Mouse (Mus musculus) limb, embryonic 11.5 days (tissue): Measurements from ENCODE around the gene Tek. TPM values are rescaled to one million over a fixed set of nuclear protein-coding genes. Genes with fewer than 3 reads are reported as not detected.

Experiments
- ATAC-seq: fragments of 200-750 bp; cut with Nextera tagmentation; 2 replicates; pipeline ENCODE4 v1.8.0; 2017; ENCODE audit warnings: low read depth; ENCODE audit not compliant: insufficient number of reproducible peaks, low FRiP score, low TSS enrichment
- DNase-seq: peaks from one replicate; pipeline ENCODE4 v3.0.0-alpha.2; 2015; ENCODE audit warnings: low spot score
- H3K27ac ChIP-seq: fragments of 300-500 bp; sonication (generic); replicated peaks from 2 replicates; pipeline ENCODE4 v1.5.1; 2014; ENCODE audit warnings: low read depth, mild to moderate bottlenecking, low read length
- H3K27me3 ChIP-seq: fragments of 300-500 bp; sonication (generic); 2 replicates; pipeline ENCODE4 v1.6.1; 2014; ENCODE audit warnings: mild to moderate bottlenecking, low read length, mixed read lengths; ENCODE audit not compliant: control insufficient read depth, insufficient read depth
- H3K36me3 ChIP-seq: fragments of 300-500 bp; sonication (generic); 2 replicates; pipeline ENCODE4 v1.6.1; 2014; ENCODE audit warnings: mild to moderate bottlenecking, low read length, moderate library complexity, mixed read lengths; ENCODE audit not compliant: control insufficient read depth, insufficient read depth
- H3K4me1 ChIP-seq: fragments of 300-500 bp; sonication (generic); 2 replicates; pipeline ENCODE4 v1.6.1; 2014; ENCODE audit warnings: low read length, mixed read lengths; ENCODE audit not compliant: control insufficient read depth, insufficient read depth
- H3K4me2 ChIP-seq: fragments of 300-500 bp; sonication (generic); 2 replicates; pipeline ENCODE4 v1.6.1; 2014; ENCODE audit warnings: low read depth, mild to moderate bottlenecking, moderate library complexity; ENCODE audit not compliant: severe bottlenecking
- H3K4me3 ChIP-seq: fragments of 300-500 bp; sonication (generic); 2 replicates; pipeline ENCODE4 v1.5.1; 2014; ENCODE audit warnings: low read depth, low read length
- H3K9ac ChIP-seq: fragments of 300-500 bp; sonication (generic); 2 replicates; pipeline ENCODE4 v1.6.1; 2014; ENCODE audit warnings: mild to moderate bottlenecking, low read length
- H3K9me3 ChIP-seq: fragments of 300-500 bp; sonication (generic); 2 replicates; pipeline ENCODE4 v1.6.1; 2016; ENCODE audit warnings: low read length; ENCODE audit not compliant: control insufficient read depth
- WGBS: fragments of 180-500 bp; shearing (Covaris S2); extraction: QIAGEN DNeasy Blood & Tissue Kit; methylation state at CpG from one replicate; pipeline ENCODE4 v1.1.7; 2014; 5-methylcytosine and 5-hydroxymethylcytosine counted together
- polyA plus RNA-seq: library from polyadenylated mRNA; unstranded; fragments of >200 nt; fragmentation: Nextera tagmentation; extraction: Ambion mirVana; gene quantifications from 2 replicates; pipeline ENCODE4 v1.2.1, GENCODE M21; 2014

The Tek gene
- polyA plus RNA-seq, 1 experiment from 2014 or later = 9.6 TPM

- no peaks in the 10 kb centered on the region for H3K4me1 ChIP-seq
- no peak for DNase-seq
- no peak overlapping the region for H3K9ac ChIP-seq
- no peaks in the 10 kb centered on the region for H3K36me3 ChIP-seq
- H3K27ac ChIP-seq = no peak overlapping the region
- no peaks in the 10 kb centered on the region for H3K27me3 ChIP-seq
- 68% methylated on average over 6 of the region's 6 CpGs for WGBS
- ATAC-seq = no peak
- H3K9me3 ChIP-seq = no peaks in the 10 kb centered on the region
- H3K4me2 ChIP-seq = no peak overlapping the region
- H3K4me3 ChIP-seq = no peak overlapping the region
Measured at GRCm38 (mm10) chr4:94715166-94715565, 23.9 kb upstream of the Tek start.

- H3K4me3 ChIP-seq = no peak overlapping the region
- 75% methylated on average over 4 of the region's 4 CpGs for WGBS
- no peak overlapping the region for H3K9ac ChIP-seq
- H3K36me3 ChIP-seq = no peaks in the 10 kb centered on the region
- no peak overlapping the region for H3K4me2 ChIP-seq
- no peak for DNase-seq
- no peaks in the 10 kb centered on the region for H3K27me3 ChIP-seq
- H3K27ac ChIP-seq = no peak overlapping the region
- no peaks in the 10 kb centered on the region for H3K4me1 ChIP-seq
- no peaks in the 10 kb centered on the region for H3K9me3 ChIP-seq
- ATAC-seq = no peak
Measured at GRCm38 (mm10) chr4:94725799-94726198, 13.3 kb upstream of the Tek start.

DNA sequence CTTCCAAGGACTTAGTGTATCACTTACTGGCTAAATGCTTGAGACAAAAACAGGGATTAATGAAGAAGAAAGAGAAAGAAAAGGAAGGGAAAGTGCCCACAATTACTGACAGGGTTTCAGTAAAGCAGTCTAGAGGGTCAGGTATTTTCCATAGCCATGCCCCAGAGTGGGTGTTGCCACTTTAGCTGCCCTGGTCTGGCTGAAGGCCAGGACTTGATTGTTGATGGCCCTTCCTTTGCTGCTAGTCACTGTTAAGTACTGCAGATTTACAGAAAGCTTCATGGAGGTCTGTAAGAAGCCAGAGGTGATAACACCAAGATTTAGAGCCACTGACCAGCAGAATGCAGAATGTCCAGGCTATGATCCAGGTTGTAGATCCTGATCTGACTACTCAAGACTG lies 6.4 kb upstream of the Tek start:
- Histone ChIP-seq H3K36me3 (no peaks in the 10 kb centered on the region), H3K4me2 (no peak overlapping the region), H3K27ac (no peak overlapping the region), H3K4me3 (no peak overlapping the region), H3K4me1 (no peaks in the 10 kb centered on the region), H3K27me3 (no peaks in the 10 kb centered on the region), H3K9ac (no peak overlapping the region), H3K9me3 (no peaks in the 10 kb centered on the region)
- no peak for ATAC-seq
- DNase-seq = no peak

DNA sequence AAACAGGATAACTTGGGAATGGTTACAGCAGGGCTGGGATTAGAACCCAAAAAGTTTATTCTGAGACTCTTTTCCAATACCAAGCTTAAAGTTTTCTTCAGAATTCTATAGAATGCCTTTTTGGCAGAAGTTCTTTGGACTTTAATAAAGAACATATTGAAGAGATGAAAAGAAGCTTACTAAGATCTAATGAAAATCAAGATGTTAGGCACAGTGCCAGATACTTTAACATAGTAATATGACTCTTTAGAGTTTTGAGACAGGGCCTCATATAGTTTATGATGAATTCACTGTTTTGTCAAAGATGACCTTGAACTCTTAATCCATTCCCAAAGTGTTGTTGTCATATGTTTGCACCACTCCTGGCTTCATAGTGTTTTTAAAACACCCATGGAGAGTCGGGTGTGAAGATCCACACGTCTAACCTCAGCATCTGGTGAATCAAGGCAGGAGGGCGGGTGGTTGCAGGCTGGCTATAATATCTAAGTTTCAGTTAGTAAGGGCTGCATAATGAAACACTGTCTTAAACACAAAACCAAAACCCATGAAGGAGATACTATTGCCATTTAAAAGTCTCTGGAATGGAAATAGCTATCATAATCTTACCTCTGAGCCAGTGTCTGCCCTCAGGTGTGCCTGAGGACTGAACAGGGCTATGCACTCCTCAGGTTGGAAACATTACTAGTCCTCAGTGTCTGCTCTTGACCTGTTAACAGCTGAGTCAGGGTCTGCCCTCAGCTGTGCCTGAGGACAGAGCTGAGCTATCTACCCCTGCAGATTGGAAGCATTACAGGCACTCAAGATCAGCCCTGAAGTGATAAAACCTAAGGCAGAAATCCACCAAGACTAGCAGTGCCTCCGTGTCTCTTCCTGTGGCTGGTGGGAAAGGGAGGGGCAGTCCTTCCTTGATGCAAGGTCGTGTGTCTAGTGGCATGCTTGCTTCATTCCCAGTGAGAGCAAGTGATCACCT lies 1.5 kb upstream of the Tek start:
- 62% methylated on average over 5 of the region's 5 CpGs for WGBS
- H3K4me3 ChIP-seq = no peak overlapping the region
- no peaks in the 10 kb centered on the region for H3K9me3 ChIP-seq
- H3K4me1 ChIP-seq = no peaks in the 10 kb centered on the region
- no peak overlapping the region for H3K4me2 ChIP-seq
- no peak overlapping the region for H3K9ac ChIP-seq
- no peak for DNase-seq
- H3K27ac ChIP-seq = no peak overlapping the region
- H3K36me3 ChIP-seq = no peaks in the 10 kb centered on the region
- ATAC-seq = no peak
- no peaks in the 10 kb centered on the region for H3K27me3 ChIP-seq

GRCm38 (mm10) chr4:94741824-94742223 lies 2.7 kb downstream of the Tek start:
- no peak overlapping the region for H3K4me2 ChIP-seq
- no peaks in the 10 kb centered on the region for H3K27me3 ChIP-seq
- ATAC-seq = no peak
- H3K9me3 ChIP-seq = no peaks in the 10 kb centered on the region
- DNase-seq = no peak
- 84% methylated on average over 1 of the region's 1 CpGs for WGBS
- H3K36me3 ChIP-seq = no peaks in the 10 kb centered on the region
- no peak overlapping the region for H3K27ac ChIP-seq
- H3K4me3 ChIP-seq = no peak overlapping the region
- no peak overlapping the region for H3K9ac ChIP-seq
- H3K4me1 ChIP-seq = no peaks in the 10 kb centered on the region

DNA sequence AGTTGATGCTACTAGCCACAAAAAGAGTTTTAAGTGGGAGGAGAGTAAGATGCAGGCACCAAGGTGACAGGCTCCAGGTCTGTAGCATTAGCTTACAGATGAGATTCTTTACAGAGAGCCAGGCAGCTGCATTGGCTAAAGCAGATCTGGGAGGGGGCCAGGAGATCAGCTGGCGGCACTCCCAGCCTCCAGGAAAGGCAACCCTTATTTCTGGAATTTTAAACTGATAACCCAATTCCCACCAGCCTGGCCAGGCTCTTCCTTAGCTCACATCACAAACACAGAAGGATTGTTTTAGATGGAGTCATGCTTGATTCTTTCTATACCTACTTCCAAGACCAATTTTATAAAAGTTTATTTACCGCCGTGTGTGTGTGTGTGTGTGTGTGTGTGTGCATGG lies 6.7 kb downstream of the Tek start:
- Histone ChIP-seq H3K36me3 (no peaks in the 10 kb centered on the region), H3K27me3 (no peaks in the 10 kb centered on the region), H3K4me2 (no peak overlapping the region), H3K4me3 (no peak overlapping the region), H3K9me3 (no peaks in the 10 kb centered on the region), H3K4me1 (no peaks in the 10 kb centered on the region), H3K9ac (no peak overlapping the region), H3K27ac (no peak overlapping the region)
- DNase-seq (no peak), ATAC-seq (no peak)
- WGBS = 73% methylated on average over 3 of the region's 3 CpGs

GRCm38 (mm10) chr4:94746387-94746811 lies 7.3 kb downstream of the Tek start:
- Histone ChIP-seq H3K27ac (no peak overlapping the region), H3K9ac (no peak overlapping the region), H3K4me2 (no peak overlapping the region), H3K4me3 (no peak overlapping the region), H3K4me1 (no peaks in the 10 kb centered on the region), H3K36me3 (no peaks in the 10 kb centered on the region), H3K27me3 (no peaks in the 10 kb centered on the region), H3K9me3 (no peaks in the 10 kb centered on the region)
- ATAC-seq (no peak), DNase-seq (no peak)
- 78% methylated on average over 7 of the region's 7 CpGs for WGBS

DNA sequence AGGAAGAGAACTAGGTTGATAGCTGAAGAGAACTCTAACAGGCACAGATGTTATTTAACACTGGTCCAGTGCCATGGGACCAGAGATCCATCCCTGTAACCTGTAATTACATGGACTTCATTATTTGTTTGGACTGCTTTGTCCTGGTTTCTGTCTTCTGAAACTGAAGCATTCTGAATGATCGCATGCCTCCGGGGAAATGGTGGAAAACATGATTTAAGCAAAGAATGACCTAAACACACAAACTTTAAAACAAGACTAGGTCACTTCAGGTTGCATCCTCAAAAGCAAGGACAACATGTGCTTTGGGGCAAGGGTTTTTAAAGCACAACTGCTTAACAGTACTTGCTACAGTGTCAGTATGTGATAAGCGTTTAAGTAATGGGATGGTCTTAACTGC lies 8.2 kb downstream of the Tek start:
- Histone ChIP-seq H3K9me3 (no peaks in the 10 kb centered on the region), H3K4me3 (no peak overlapping the region), H3K9ac (no peak overlapping the region), H3K4me2 (no peak overlapping the region), H3K27ac (no peak overlapping the region), H3K36me3 (no peaks in the 10 kb centered on the region), H3K27me3 (no peaks in the 10 kb centered on the region), H3K4me1 (no peaks in the 10 kb centered on the region)
- 86% methylated on average over 3 of the region's 3 CpGs for WGBS
- no peak for DNase-seq
- ATAC-seq = no peak
